Mouse (Mus musculus) cerebellum, adult 11-12 months (tissue): ENCODE data around the gene Clec12a.
"Not testable (repeated sequence)": the region's sequence is repeated elsewhere in the genome, so short reads cannot be mapped to it uniquely, and the experiment has no call there.

Experiments
- DNase-seq: peaks from one replicate; pipeline ENCODE4 v3.0.0; 2022

Gene Clec12a

GRCm38 (mm10) chr6:129342391-129342790, at the start of gene Clec12a:
Gene Clec12a, plus strand, starts transcription at chr6:129342691.
- not testable (repeated sequence) for DNase-seq

DNA sequence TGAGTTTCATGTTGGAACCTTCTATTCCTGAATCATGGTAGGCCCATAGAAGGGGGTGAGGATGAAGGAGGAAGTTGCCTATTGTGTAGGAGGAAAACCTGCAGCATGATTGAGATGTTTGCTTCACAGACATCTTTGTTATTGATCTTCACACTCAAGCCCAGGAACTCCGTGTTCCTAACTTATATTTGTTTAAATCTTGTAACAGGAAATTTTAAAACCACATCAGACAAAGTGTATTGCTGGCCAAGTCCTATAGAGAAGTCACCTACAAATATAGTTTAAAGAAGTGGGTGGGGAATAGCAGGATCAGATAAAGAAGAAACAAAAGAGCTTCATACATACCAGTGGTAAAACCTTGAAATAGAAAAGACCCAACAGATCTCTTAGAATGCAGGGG, 38.3 kb upstream of the Clec12a start:
- DNase-seq: no peak

GRCm38 (mm10) chr6:129312499-129312898, 30.0 kb upstream of the Clec12a start:
- no peak for DNase-seq

GRCm38 (mm10) chr6:129314655-129315168, 27.8 kb upstream of the Clec12a start:
- no peak for DNase-seq

DNA sequence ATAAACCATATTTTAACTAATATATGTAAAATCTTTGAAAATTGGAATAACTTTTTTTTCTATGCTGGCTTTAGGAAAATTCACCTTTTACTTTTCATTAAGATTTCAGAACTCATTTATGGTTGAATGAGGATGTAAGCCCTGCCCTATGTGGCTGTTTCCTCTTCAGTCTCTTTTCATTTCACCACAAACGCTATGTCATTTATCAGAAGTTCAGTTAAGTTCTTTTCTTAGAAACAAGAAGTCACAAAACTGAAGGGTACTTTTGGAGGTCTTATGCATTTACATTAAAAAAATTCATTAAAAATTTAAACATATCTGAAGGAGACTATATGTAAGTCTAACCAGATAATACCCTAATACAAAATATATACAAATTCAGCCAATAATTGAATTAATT, 26.8 kb upstream of the Clec12a start:
- DNase-seq: no peak

DNA sequence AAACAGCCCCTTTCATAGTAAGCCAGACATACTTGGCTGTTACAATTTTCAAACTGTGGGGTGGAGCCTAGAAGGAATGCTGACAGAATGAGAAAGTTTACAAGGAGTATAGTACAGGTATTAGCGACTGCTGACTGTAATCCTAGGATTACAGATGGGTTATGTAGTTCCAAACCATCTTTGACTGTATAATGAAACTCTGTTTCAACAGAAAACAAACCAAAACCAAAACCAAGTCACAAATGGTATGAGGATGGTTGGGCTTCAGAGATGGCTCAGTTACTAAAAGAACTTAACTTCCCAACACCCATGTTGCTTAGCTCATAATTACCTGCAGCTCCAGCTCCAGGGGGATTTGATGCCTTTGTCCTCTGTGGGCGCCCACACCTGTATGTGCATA, 26.0 kb upstream of the Clec12a start:
- no peak for DNase-seq

DNA sequence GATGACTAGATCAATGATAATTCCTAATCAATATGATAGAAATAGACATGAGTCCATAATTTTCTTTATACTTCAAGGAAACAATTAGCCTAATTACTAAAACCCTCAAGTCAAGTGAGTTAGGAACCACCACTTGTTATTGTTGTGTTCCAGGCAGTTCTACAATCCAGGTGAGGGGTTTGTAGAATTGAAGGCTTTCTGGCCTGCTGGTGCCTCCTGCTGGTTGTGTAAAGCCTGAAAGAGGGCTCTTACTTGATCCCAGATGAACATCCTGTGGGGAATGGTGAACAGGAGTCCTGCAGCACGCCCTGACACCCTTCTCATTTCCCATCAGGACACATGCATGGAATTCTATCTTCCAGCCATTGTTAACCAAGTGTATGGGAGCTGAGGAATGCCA, 24.1 kb upstream of the Clec12a start:
- DNase-seq: no peak

DNA sequence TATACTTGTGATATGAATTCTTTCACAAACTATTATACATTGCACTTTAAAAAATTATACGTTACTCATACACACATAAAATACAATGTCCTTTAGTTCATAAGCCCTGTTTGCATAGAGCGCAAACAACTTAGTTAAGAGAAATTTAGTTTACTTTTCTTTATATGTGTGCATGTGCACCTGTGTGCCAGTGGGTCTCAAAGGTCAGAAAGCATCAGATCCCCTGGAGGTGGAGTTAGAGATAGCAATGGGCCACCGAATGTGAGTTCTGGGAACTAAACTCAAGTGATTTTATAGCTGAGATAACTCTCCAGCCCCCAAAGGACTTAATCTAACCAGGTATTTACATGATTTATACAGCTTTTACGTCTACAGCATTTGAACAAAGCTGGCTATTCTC, 23.2 kb upstream of the Clec12a start:
- DNase-seq: no peak

GRCm38 (mm10) chr6:129326016-129326415, 16.5 kb upstream of the Clec12a start:
- DNase-seq: no peak

GRCm38 (mm10) chr6:129326568-129327150, 15.8 kb upstream of the Clec12a start:
- DNase-seq: no peak

GRCm38 (mm10) chr6:129331610-129332009, 10.9 kb upstream of the Clec12a start, which contains the start of gene 4922502D21Rik:
Gene 4922502D21Rik, minus strand, starts transcription at chr6:129331796.
- no peak for DNase-seq

DNA sequence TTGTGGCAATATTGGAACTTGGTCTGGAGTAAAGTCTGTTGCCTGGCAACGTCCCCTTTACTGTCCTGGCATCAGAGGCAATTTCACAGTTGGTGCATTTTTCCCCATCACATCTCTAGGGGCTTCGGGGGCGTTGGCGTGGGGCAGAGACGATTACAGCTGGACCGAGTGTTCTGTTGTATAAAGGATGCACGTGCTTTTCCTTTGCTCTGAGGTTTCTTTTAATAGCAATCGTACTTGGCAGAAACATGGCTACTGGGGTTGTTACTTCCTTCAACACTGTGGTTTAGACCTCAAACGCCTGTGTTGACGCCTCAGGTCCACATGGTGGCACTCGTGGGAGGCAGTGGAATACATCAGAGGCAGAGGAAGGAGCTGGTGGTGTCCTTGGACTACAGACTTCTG, 8.8 kb upstream of the Clec12a start:
- peak; percentile 3 for DNase-seq

DNA sequence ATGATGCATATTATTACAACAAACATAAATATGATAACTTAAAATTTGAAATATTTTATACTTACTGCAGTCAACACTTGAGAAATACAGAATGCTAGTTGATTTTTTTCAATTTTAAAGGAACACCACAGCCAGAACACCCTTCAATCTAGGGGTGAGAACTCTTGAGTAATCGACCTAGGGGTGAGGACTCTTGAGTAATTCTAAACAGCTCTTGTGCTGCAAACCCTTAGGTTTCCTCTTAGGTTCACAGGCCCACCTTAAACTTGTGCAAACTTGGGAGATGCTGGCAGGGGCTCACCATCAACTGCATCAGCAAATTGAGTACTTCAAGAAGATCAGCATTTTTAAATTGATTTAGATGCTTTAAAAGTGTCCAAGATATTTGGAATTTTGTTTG, 4.7 kb upstream of the Clec12a start:
- DNase-seq: no peak

GRCm38 (mm10) chr6:129344408-129344807, 1.9 kb downstream of the Clec12a start:
- no peak for DNase-seq

DNA sequence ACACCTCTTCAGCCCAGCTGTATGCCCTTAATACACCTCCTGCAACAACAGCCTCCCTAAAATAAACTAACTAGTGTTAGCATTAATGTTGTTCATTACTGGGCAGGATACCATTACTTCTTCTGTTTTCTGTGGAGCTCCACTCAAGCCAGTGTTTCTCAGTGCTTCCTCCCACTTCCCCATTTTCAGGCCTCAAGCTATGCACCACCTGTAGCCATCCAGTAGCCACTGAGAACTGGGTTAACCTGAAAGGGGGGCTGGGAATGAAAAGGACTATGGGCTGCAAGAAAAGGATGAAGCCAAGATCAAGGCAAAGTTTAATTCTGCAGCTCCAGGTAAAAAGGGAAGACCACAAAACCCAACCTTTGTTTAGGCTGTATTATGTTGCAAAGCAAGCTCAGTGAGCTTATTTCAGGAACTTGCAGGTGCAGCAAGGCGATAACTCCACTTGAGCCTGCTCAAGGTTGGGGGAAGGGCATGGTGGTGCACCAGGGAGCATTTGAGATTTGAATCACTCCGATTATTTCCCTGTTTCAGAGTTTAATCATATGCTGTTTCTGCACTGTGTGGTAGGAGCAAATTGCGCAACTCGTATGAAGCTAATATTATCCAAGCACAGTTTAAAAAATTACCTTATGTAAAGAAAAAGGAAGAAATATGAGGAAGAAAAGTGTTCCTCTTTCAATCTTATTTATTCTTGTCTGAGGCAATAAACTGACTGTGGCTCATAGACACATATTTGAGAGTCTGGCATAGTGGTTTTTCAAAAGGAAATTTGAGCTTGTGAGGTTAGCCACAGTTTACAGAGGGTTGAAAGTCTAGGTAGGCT, 7.2 kb downstream of the Clec12a start:
- DNase-seq: no peak

- no peak for DNase-seq
These were observed 8.6 kb downstream of the Clec12a start for GRCm38 (mm10) chr6:129351091-129351490.

- no peak for DNase-seq
These were observed 13.3 kb downstream of the Clec12a start for GRCm38 (mm10) chr6:129355774-129356173.

GRCm38 (mm10) chr6:129356430-129356829, 13.9 kb downstream of the Clec12a start:
- no peak for DNase-seq

- no peak for DNase-seq
These were observed 17.0 kb downstream of the Clec12a start for GRCm38 (mm10) chr6:129359515-129359914.

- no peak for DNase-seq
These were observed 21.5 kb downstream of the Clec12a start for GRCm38 (mm10) chr6:129363942-129364341.

DNA sequence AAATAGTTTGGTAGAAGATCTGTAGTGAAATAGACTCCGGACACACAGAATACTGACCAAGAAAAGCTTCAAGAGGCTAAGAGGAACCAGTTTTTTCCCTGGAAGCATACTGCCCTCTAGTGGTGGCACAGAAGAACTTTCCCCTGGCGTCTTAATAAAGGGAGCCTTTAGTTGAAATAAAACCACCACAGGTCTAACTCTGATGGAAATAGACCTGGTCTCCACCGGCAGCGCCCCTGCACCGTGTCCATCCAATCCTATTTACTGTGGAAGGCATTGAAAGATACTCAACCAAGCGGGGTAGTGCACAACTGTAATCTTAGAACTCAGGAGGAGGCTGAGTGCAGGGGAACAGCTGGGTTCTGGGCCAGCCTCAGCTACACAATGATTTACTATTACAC, 23.5 kb downstream of the Clec12a start:
- peak; percentile 4 for DNase-seq

DNA sequence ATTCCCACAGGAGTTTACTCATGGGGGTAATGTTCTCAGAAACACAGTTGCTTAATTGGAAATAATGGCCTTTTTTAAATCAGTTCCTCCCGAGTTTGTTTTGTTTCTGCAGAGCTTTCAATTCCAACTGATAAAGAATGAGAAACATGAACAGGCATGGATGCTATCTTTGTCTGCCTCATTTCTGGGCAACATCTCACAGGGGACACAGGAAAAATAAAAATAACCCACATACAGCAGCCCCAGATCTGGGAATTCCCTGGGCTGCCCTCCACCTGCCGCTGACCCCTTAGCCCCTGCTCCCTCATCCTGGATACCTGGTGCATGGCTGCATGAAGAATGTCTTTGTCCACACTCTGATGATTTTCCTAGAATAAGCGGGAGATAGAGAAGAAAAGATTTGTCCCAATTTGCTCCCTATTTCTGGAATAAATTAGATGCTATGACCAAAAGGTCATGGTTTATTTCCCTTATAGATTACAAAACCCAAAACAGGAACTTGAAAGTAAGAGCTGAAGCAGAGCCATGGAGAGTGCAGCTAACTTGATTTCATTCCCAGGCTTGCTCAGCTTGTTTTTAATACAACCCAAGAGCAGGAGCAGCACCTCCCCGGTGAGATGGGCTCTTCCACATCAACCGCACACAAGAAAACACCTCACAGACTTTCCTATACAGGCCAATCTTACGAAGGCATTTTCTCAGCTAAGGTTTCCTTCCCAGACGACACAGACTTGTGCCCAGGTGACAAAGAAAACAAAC, 27.1 kb downstream of the Clec12a start:
- DNase-seq: no peak

GRCm38 (mm10) chr6:129374937-129375471, 32.5 kb downstream of the Clec12a start:
- no peak for DNase-seq
